Mouse (Mus musculus): ENCODE results near the gene Trit1.

Gene Trit1

DNA sequence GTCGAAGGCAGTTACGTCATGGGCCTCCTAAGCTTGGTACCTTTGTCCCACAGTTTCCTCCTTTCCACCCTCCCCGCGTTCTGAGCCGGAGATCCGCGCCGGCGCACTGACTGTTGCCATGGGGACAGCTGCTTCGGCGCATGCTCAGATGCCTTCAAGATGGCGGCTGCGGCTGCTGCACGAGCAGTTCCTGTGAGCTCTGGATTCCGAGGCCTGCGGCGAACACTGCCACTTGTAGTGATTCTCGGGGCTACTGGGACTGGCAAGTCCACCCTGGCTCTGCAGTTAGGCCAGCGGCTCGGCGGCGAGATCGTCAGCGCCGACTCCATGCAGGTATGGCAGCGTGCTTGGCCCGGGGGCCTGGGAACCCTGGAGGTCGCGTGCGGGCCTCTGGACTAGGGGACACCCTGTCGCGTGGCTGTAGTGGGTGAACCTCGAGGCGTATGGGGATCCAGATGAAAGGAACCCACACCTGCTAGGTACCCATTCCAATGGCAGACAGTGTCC lies at the start of gene Trit1:
TSS of gene Trit1 (plus strand) at position 147 of the 507 bp plus-strand sequence.
- in situ Hi-C loops (cut with MboI, MseI): no loop called here

DNA sequence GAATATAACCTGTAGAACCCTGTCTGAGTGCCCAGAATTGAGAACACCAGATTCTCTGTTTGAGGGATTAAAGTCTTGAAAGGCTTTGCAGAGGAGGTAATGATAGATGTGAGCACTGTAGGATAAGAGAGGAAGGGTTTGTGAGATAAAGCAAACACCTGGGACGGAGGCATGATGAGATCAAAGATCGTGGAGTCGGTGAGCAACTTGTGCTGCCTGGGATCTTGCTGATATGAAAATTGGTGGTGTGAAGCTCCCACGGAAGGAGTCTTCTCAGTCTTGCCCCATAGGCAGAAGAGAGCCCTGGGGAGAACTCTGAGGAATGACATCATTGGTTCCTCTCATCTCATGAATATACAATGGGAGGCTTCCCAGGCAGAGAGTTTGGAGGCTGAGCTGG lies 48.3 kb upstream of the Trit1 start:
- in situ Hi-C loops (cut with MboI, MseI): loop anchor here (10.0 kb wide), 1 partner anchor 1567 kb away; no protein-coding TSS in a partner anchor

DNA sequence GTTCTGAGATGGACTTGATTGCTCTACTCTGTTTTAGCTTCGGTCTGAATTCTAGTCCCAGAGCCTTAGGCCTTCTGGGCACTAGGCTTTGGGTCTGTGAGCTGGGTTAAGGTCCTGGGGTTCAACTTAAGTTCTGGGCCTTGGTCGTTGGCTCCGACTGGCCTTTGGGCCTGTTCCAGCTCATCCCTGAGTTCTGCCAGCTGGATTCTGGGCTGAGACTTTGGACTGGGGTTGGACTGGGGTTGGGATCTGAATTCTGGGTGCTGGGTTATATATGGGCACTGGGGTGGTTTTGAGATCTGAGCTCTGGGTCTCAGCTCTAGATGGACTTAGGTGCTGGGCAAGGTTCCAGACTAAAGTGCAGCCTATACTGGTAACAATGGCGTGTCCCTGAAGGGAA lies 45.2 kb upstream of the Trit1 start:
- in situ Hi-C loops (cut with MboI, MseI): no loop called here

DNA sequence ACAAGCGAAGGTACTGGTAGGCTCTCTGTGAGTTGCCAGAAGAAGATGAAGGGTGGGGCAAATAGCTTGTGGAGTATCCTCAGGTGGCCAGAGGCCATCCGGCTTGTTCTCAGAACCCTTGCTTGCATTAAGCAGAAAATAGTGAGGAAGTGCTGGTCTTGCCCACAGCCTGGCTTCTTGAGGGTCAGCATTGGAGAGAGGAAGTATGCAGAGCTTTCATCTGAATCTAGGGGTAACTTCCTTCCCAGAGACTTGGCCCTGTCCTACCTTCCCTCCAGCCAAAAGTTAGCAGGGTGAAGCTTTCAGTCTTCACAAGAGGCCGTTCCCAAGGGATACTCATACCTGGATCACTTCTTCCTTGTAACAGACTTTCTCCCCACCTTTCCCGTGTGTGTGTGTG lies 44.8 kb upstream of the Trit1 start:
- in situ Hi-C loops (cut with MboI, MseI): no loop called here

DNA sequence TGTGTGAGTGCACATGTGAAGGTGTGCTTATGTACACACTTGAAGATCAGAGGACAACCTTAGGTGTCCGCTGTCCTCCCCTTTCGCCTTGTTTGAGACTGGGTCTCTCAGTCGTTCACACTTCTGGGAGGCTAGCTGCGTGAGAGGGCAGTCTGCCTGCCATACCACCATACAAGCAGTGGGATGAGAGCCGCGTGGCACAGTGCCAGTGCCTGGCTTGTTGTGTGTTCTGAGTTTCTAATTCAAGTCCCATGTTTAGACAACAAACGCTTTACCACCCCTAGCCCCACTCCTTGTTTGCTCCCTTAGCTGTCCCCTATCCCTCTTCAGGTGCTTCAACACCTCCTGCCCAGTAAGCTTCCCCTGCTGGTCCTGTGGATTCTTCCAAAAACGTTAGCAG lies 44.3 kb upstream of the Trit1 start:
- in situ Hi-C loops (cut with MboI, MseI): no loop called here

DNA sequence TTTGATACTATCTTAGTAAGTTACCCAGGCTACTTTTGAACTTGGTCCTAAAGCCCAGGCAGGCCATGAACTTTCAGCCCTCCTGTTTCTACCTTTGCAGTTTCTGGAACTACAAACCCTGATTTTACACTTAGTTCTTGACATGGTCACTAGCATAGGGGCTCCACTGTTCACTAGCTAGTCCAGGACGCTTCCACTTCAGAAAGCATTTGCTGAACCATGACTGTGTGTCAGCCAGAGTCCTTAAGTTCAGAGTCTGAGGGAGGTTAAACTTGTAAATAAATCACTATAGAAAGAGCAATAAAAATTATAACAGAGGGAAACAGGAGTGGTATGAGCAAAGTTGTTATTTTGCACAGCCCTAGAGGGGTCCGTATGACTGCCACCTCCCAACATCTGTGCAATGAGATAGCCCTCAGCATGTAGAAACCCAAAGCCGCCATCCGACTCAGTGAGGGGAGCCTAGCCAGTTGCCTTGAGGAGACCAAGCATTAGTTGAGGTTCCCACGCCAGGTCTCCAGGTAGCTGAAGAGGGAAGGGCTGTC lies 41.3 kb upstream of the Trit1 start:
- in situ Hi-C loops (cut with MboI, MseI): loop anchor here (5.0 kb wide), 1 partner anchor 58 kb away; no protein-coding TSS in a partner anchor

DNA sequence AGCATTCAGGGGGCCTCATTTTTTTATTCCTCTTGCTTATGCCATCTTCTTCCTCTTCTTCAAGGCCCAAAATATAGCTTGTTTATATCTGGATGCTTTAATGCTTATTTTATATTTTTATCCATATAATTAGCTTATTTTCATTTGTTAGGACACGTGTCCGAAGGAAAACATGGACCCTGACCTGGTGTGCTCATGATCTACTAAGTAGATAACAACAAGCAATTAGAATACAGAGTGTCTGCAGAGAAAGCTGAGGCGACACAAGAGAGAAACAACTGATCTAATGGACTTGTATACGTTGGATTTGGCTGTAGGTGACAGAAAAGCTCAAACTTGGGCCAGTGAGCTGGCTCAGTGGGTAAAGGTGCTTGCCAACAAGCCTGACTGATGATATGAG lies 39.5 kb upstream of the Trit1 start:
- in situ Hi-C loops (cut with MboI, MseI): loop anchor here (5.0 kb wide), 1 partner anchor 60 kb away; no protein-coding TSS in a partner anchor

DNA sequence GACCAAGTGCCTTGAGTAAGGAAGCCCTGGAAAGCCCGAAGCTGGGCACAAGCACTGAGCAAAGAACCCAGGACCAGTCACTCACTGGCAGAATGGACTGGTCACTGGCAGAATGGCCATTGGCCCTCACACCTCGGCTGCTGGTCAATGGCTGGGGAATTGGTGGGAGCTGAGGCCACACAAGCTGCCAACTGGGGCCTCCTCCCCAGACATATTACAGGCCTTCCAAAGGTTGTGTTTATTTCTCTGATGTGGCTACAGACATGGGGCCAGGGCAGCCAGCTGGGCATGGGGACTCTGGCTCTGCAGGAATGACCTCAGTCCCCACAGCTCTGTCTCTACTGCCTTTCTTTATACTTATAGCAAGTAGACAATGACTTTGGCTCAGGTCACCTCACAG lies 37.5 kb upstream of the Trit1 start:
- in situ Hi-C loops (cut with MboI, MseI): loop anchor here (5.0 kb wide), 1 partner anchor 62 kb away; no protein-coding TSS in a partner anchor

DNA sequence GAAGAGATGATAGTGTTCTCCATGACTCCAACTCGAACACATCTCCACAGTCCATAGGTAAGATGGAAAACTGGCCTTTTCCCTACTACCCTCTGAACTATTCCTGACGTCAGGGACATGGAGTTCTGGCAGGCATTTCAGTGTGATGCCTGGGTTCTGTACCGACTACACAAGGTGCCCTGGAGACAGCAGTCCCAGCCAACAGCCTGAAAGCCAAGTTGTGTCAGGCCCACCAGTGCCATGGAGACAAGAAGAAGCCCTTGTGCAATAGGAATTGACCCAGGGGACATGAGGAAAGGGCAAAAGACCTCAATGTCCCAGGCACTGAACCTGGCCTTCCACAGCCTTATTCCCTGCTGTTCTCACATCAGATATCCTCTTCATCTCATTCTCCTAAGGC lies 36.6 kb upstream of the Trit1 start:
- in situ Hi-C loops (cut with MboI, MseI): loop anchor here (5.0 kb wide), 1 partner anchor 63 kb away; no protein-coding TSS in a partner anchor

DNA sequence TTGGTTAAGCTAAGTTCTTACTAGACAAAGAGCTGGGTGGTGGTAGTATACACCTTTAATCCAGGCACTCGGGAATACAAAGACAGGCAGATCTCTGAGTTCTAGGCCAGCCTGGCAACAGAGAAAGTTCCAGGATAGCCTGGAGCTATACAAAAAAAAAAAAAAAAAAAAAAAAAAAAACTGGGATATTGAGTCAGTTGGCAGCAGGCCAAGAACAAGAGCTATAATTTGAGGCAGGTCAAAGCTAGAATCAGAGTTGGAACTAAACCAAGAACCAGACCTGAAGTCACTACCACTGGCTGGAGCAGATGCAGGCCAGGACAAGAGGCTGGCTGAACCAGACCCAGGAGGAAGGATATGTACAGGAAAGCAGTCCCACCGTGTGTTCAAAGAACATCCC lies 35.7 kb upstream of the Trit1 start:
- in situ Hi-C loops (cut with MboI, MseI): no loop called here

DNA sequence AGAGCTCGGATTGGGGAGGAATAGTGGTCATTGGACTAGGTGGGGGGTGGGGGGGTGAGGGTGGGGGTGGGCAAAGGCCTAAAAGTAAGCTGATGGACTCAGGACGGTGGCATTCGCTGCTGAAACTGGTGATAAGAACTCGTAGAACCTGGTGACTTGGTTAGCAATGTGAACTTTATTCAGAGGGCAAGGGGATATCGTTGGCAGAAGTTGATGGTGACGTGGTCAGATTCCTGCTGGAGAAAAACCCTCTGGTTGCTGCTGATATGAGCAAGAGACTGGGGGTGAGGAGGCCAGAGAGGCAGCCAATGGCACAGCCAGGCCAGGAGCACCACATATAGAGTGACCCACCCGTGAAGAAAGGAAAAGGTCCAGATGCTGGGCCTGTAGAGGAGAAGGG lies 35.2 kb upstream of the Trit1 start:
- in situ Hi-C loops (cut with MboI, MseI): no loop called here

DNA sequence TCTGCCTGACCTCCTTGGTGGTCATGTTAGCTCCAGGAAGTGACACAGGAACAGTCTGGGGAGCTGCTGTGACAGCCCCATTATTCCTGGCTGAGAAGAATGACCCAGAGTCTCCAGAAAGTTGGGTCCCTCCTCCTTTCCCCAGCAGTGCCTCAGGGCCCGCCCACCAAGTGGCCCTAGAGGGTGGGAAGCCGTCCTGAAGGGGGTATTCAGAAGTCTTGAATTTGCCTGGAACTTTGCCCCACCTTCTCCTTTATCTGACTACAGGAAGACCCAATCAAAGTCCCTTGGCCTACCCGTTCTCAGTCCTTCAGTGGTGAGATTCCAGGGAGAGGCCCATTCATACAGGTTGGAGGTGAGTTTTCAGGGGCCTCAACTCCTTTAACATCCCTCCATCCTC lies 34.5 kb upstream of the Trit1 start:
- in situ Hi-C loops (cut with MboI, MseI): no loop called here

DNA sequence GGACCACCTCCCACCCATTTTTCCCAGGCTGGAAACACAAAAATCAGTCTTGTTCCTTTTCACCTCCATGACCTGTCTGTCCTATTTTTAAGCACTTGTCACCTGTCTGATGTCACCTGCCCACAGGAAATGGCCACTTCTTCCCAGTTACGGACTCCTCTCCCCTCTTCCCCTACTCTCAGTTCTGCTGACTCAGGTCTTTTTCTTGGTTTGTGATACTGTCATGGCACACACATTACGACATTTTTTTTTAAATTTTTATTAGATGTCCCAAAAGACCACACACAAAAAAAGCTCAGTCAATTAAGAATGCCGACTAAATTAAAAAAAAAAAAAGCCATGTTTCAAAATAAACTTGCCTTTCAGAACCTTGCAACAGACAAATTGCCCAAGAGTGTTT lies 33.9 kb upstream of the Trit1 start:
- in situ Hi-C loops (cut with MboI, MseI): no loop called here

DNA sequence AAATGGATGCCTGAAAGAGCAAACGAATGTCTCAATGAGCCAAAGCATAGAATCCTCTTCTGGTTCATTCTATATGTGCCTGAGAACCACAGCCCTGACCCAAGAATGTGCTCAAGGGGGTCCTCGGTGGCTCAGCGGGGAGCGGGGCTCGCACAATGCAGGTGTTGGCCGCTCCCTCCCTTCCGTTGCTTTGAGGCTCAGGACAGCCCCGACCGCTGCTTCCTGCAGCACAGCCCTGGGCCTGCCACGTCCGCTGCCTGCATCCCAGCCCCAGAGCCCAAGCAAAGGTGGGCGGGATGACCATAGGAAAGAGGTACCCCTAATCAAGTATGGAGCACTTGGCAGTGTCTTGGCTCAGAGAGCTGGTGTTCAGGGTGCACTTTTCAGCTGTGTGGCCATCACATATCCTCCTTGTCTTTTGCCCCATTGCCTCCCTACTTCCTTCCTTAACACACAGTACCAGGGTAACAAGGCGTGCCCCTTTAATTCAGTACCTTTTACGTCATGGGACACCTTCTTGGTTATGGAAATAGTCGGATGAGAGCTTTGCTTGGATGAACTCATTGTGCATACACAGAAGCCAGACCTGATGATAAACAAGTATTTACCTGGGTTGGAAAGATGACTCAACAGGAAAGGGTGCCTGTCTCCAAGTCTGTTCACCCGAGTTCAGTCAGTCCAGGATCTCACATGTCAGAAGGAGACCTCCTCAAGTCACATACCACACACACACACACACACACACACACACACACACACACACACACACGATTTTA lies 32.7 kb upstream of the Trit1 start:
- in situ Hi-C loops (cut with MboI, MseI): no loop called here

DNA sequence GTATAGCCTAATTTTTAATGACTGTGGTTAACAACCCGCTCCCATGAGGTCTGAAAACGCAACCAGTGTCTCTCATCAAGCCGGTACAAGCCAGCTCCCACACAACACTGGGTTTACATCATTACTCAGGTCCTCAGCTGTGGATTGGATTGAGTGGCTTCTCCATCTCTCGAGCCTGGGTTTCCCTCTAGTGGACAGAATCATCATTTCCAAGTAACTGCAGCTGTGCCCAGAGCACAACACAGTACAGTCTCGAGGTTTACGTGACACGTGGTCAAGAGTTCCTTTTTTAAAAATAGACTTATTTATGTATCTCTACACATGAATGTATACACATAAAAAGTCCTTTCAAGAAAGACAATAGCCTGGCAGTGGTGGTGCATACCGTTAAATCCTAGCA lies 31.3 kb upstream of the Trit1 start:
- in situ Hi-C loops (cut with MboI, MseI): loop anchor here (5.0 kb wide), 1 partner anchor 33 kb away; no protein-coding TSS in a partner anchor

DNA sequence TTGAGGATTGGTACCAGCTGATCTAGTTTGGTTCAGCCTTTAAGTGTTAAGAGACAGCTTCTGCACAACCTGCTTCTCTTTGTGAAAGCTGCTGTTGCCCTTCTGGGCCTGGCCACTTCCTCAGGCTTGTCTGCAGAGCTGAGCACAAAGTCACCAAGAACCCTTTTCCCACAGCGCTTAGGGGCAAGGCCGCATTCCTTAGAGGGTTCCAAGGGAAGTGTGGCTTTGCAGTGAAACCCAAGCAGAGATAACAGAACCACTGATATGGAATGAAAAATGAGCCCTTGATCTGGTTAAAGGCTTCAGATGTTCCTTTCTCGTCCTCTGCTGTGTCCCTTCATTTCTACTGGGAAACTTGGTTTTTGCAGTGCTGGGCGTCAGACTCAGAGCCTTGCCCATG lies 29.0 kb upstream of the Trit1 start:
- in situ Hi-C loops (cut with MboI, MseI): loop anchor here (5.0 kb wide), 1 partner anchor 35 kb away; no protein-coding TSS in a partner anchor

DNA sequence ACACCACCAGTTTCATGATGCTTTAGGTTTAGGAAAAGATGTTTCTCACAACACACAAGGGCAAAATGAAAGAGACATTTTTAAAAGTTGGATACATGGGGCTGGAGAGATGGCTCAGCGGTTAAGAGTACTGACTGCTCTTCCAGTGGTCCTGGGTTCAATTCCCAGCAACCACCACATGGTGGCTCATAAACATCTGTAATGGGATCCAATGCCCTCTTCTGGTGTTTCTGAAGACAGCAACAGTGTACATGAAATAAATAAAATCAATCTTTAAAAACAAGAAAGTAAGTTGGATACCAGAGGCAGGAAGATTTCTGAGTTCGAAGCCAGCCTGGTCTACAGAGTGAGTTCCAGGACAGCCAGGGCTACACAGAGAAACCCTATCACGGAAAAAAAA lies 28.4 kb upstream of the Trit1 start:
- in situ Hi-C loops (cut with MboI, MseI): loop anchor here (5.0 kb wide), 1 partner anchor 36 kb away; no protein-coding TSS in a partner anchor

DNA sequence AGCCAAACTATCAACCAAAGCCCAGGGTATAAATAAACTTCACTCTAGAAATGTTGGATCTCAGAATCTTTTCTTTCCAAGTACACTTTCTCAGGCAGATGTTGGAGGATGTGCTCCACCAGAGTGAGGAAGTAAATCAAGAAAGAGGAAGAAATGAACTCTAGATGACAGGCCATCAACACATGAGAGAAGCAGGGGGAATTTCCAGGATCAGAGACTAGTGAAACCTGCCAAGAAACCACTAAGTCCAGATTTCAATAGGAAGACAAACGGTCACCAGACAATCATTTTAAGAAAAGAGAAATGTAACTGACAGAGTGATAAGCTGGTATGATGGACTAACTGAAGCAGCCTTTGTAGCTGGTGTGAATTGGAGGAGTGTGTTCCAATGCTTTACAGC lies 25.2 kb upstream of the Trit1 start:
- in situ Hi-C loops (cut with MboI, MseI): no loop called here

DNA sequence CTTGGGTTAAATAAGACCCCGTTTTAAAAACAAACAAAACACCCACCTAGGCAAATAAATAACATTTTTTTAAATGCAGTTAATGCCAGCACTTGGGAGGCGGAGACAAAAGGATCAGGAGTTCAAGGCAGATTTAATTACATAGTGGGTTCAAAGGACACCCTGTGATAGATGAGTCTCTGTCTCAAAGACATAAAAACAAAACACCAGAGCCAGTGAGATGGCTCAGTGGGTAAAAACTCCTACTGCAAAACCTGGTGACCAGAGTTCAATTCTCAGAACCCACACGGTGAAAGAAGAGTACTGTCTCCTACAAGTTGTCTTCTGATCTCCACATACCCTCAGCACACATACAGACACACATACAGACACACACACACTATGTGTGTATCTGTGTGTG lies 24.1 kb upstream of the Trit1 start:
- in situ Hi-C loops (cut with MboI, MseI): no loop called here

DNA sequence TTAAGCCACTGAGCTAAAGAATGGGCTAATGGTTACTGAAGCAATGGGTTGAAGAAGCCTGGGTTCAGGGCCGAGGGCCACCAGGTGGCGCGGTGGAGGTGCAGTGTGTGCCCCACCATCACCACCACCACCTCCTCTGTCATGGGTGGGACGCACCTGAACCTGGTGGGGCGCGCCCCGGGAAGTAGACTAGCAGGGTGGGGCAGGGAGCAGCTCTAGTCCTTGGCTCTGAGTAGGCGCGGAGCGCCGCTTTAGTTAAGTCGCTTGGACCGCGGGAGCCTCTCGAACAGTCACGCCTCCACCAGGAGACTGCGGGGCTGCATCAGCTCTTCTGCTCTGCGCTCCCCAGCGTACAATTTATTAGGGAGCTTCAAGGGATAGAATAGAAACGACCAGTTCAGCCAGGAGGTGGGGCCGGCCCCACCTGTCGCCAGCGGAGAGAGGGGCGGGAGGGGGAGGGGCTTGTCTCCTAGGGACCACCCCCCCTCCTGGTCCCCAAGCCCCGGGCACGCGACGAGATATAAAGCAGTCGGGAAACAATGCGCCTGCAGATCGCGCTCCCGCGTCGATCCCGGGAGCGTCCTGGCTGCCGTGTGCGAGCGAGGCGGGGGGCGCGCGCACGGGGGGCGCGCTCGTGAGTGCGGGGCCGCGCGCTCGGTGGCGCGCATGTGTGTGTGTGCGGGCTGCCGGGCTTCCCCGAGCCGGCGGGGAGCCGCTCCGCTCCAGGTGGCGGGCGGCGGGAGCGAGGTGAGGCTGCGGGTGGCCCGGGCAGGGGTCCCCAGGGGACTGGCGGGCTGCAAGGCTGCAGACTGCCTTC lies 20.8 kb upstream of the Trit1 start, which contains the start of gene Mycl:
TSS of gene Mycl (plus strand) at position 249 of the 817 bp plus-strand sequence.
- in situ Hi-C loops (cut with MboI, MseI): no loop called here

DNA sequence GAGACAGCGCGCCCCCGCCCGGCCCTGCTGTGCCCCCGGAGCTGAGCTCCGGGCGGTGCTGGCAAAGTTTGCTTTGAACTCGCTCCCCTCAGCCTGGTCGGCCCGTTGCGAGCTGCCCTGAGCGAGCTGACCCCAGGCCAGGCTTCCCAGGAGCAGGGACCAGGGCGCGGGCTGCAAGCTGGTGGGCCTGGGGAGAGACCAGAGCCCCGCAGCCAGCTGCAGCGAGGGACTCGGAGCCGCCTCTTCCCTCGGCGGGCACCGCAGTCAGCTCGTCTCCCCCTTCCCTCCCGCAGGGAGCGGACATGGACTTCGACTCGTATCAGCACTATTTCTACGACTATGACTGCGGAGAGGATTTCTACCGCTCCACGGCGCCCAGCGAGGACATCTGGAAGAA lies 20.2 kb upstream of the Trit1 start:
- in situ Hi-C loops (cut with MboI, MseI): no loop called here

Data from T-helper 1 cell (primary cell).